Mouse (Mus musculus) fibroblast of lung, adult 2 months (primary cell): ENCODE measurements around the gene Strn3.
"Not testable (repeated sequence)": the region's sequence is repeated elsewhere in the genome, so short reads cannot be mapped to it uniquely, and the experiment has no call there.

ENCODE experiments used
- DNase-seq: peaks from one replicate; pipeline ENCODE4 v3.0.0-alpha.2; 2011; ENCODE audit warnings: low read depth

Gene Strn3

GRCm38 (mm10) chr12:51612361-51612760 lies 79.3 kb downstream of the Strn3 start:
- DNase-seq, result no peak

DNA sequence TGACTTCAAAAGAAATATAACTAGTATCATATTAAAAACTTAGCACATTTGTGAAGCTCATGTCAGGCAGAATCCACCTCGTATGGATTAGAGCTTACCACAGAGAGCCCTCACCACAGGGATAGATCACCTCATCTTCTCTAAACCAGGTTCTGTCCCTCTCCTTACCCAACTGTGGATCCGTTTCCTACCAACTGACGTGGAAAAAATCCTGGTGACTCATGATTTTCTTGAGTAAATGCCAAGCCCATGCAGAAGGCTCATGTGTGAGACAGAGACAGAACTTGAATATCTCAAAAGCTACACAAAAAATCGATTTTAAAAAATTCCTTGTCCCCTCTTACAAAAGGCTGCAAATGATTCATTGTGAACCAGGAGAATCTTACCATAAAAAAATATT lies 85.6 kb downstream of the Strn3 start:
- peak; percentile 40 for DNase-seq

- no peak for DNase-seq
These were observed 88.4 kb downstream of the Strn3 start for GRCm38 (mm10) chr12:51603306-51603705.

DNA sequence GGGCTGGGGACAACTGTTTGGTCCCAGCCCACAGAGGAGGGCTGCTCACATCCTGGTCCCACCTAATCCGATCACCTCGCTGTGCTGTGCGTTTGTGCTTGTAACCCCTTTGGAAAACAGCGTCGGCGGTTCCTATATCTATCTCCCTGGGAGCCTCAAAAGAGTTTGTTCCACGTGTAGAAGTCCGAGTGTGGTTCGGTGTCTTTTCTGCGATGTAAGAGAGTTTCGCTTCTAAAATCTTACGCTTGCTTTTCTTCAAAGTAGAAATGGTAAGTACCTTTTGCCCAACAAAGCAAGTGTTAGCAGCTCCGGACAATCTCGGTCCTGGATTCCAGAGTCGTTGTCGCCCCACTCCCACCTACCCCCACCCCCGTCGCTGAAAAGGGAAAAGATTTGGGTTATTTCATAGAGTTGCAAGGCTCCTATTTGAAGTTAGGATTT lies 97.6 kb downstream of the Strn3 start:
- DNase-seq, result no peak

- no peak for DNase-seq
These were observed 98.3 kb downstream of the Strn3 start, which contains the start of gene Coch for GRCm38 (mm10) chr12:51593229-51594029. Gene Coch, plus strand, starts transcription at chr12:51593341.

- no peak for DNase-seq
These were observed 98.8 kb downstream of the Strn3 start for GRCm38 (mm10) chr12:51592888-51593228.

- DNase-seq, result no peak
These were observed 99.8 kb downstream of the Strn3 start for GRCm38 (mm10) chr12:51591921-51592320.

DNA sequence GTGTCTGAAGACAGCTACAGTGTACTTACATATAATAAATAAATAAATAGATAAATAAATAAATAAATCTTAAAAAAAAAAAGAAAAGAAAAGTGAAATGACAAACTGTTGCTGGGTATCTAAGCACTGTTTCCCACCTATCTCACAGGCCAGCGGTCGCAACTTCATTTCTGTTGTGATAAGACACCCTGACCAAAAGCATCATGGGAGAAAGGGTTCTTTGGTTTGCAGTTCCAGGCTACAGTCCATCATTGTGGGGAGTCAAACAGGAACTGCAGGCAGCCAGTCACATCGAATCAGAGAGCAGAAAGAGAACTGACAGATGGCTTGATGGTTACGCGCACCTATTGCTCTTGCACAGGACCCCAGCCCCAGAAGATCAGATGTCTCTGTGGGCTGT lies 102.4 kb downstream of the Strn3 start:
- no peak for DNase-seq

DNA sequence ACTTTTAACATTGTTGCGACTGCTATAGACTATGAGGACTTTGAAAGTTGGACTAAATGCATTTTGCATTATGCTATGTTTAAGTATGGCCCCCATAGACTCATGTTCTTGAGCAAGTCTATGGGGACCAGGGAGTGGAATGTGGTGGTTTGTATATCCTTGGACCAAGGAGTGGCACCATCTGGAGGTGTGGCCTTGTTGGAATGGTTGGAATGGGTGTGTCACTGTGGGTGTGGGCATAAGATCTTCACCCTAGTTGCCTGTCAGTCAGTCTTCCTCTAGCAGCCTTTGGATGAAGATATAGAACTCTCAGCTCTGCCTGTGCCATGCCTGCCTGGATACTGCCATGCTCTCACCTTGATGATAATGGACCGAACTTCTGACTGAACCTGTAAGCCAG lies 113.9 kb downstream of the Strn3 start:
- DNase-seq, result not testable (repeated sequence)

GRCm38 (mm10) chr12:51572651-51573050 lies 119.0 kb downstream of the Strn3 start:
- DNase-seq, result no peak

DNA sequence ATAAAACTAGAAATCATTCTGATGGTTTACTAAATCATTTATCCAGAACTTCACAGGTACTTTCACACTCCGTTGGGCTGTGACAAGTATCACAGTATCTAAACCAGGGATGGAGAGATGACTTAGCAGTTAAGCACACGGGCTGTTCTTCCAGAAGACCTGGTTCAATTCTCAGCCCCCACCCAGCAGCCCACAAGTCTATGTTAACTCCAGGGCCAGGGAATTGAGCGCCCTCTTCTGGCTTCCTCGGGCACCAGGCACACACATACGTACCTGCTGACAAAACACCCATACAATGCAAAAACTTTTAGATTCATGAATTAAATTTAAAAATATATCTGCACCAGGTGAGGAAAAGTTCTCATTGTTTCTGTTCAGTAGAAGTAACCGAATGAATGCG lies 121.8 kb downstream of the Strn3 start:
- DNase-seq, result no peak

DNA sequence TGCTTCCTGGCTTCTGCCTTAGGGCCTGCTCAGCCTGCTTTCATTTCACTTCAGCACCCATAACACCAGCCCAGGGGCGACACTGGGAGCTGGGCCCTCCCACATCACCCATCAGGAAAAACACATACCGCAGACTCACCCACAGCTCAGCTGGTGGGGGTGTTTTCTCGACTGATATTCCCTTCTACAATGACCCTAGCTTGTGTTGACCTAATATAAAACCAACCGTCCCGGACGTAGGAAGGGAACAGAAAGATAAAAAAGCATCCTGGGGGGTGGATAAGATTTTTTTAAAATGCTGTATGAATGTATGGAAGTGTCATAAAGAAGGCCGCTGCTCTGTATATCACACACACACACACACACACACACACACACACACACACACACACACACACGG lies 122.2 kb downstream of the Strn3 start:
- no peak for DNase-seq

DNA sequence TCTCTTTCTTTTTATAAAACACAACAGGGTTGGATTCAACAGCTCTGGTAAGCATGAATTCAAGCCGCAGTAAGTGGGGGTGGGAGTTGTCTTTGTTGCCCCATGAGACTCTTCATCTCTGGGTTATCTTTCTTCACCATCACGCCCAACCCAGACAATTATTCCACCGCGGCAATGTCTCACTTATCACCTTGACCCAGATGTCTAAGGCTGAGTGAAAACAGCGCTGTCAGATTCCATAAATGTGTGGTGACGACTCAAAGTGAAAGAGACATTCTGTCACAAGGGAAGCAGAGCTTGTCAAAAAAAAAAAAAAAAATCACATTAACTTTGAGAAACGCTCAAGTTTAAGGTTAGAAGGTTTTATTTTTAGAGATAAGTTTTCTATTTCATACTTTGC lies 124.5 kb downstream of the Strn3 start:
- no peak for DNase-seq

DNA sequence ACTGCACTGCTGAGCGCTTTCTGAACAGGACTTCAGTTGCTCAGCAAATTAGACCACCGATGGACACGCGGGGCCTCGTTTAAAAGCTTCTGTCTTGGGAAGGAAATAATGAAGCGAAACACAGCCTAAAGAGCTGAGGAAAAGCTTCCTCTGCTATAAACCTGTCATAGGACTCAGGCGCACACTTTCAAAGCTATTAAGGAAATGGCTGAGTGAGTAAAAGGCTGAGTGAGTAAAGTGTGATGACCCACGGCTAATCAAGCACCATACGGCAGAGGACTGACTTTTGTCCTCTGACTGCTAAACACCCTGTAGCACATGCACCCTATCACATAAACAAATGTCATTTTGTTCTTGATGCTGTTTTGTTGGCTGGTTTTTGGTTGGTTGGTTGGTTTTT lies 130.3 kb downstream of the Strn3 start:
- DNase-seq, result no peak
